Mouse (Mus musculus) stomach, embryonic 16.5 days (tissue): ENCODE results near the gene Sult1a1. TPM values are rescaled to one million over a fixed set of nuclear protein-coding genes. Genes with fewer than 3 reads are reported as not detected.

Source experiments
- ATAC-seq: fragments of 200-750 bp; cut with Nextera tagmentation; 2 replicates; pipeline ENCODE4 v1.8.0; 2017; ENCODE audit warnings: moderate number of reproducible peaks, moderate TSS enrichment; ENCODE audit not compliant: insufficient read depth, low FRiP score
- H3K27ac ChIP-seq: fragments of 300-500 bp; sonication (generic); 2 replicates; pipeline ENCODE4 v1.5.1; 2014; ENCODE audit warnings: low read length
- H3K27me3 ChIP-seq: fragments of 300-500 bp; sonication (generic); 2 replicates; pipeline ENCODE4 v1.6.1; 2014; ENCODE audit warnings: low read length, control low read depth, mixed read lengths; ENCODE audit not compliant: control insufficient read depth, insufficient read depth
- H3K36me3 ChIP-seq: fragments of 300-500 bp; sonication (generic); 2 replicates; pipeline ENCODE4 v1.6.1; 2014; ENCODE audit warnings: low read length; ENCODE audit not compliant: control insufficient read depth, insufficient read depth
- H3K4me1 ChIP-seq: fragments of 300-500 bp; sonication (generic); 2 replicates; pipeline ENCODE4 v1.6.1; 2014; ENCODE audit warnings: low read length, control low read depth, mixed read lengths; ENCODE audit not compliant: control insufficient read depth, insufficient read depth
- H3K4me2 ChIP-seq: fragments of 300-500 bp; sonication (generic); 2 replicates; pipeline ENCODE4 v1.6.1; 2014; ENCODE audit warnings: low read depth, low read length, mixed read lengths
- H3K4me3 ChIP-seq: fragments of 300-500 bp; sonication (generic); replicated peaks from 2 replicates; pipeline ENCODE4 v1.5.1; 2014; ENCODE audit warnings: mild to moderate bottlenecking, low read length
- H3K9ac ChIP-seq: fragments of 300-500 bp; sonication (generic); 2 replicates; pipeline ENCODE4 v1.6.1; 2014; ENCODE audit warnings: low read length
- H3K9me3 ChIP-seq: fragments of 300-500 bp; sonication (generic); replicated peaks from 2 replicates; pipeline ENCODE4 v1.6.1; 2016; ENCODE audit warnings: low read length, control low read depth; ENCODE audit not compliant: control insufficient read depth
- WGBS: fragments of 180-500 bp; shearing (Covaris S2); extraction: QIAGEN DNeasy Blood & Tissue Kit; methylation state at CpG from one replicate; pipeline ENCODE4 v1.1.7; 2014; 5-methylcytosine and 5-hydroxymethylcytosine counted together
- polyA plus RNA-seq: library from polyadenylated mRNA; unstranded; fragments of >200 nt; fragmentation: Nextera tagmentation; extraction: Ambion mirVana; gene quantifications from 2 replicates; pipeline ENCODE4 v1.2.1, GENCODE M21; 2015

Sult1a1 gene
- polyA plus RNA-seq, 1 experiment from 2014 or later: 11.9 TPM

DNA sequence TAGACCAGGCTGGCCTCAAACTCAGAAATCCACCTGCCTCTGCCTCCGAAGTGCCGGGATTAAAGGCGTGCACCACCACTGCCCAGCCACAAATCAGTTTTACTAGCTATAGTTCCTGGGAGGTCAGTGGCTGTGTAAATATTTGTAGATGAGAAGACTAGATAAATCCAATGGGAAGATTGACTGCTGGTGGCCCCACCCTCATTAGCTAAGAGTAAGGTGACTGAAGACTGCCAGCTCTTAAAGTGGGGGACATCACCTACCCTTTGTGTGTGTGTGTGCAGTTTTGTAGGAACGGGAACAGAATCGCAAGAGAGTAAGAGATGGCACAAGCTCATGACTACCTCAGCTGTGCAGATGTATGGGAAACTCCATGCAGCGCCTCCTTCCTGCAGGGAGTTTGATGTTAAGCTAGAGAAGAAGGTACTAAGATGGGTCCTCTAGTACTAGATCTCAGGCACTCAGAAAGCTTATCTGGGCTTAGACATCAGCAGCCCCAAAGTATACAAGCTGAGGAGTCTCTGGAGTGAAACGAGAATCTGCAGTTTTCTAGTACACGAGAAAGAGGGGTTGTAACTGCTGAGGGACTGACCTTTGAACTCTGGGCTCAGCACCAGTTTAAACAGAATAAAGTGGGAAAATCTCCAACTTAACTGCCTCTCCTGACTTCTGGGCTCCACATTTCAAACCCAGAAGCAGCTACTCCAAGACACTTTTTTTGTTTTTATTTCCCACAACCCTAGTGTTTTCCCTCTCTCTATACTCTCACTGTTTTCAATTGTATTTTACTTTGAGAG lies 2.5 kb upstream of the Sult1a1 start:
- no peaks in the 10 kb centered on the region for H3K36me3 ChIP-seq
- no peak for ATAC-seq
- no peaks in the 10 kb centered on the region for H3K9me3 ChIP-seq
- no peak overlapping the region for H3K4me2 ChIP-seq
- H3K27ac ChIP-seq: no peak overlapping the region
- no peak overlapping the region for H3K9ac ChIP-seq
- no peak overlapping the region for H3K4me3 ChIP-seq
- WGBS: 50% methylated on average over 8 of the region's 8 CpGs
- H3K4me1 ChIP-seq: peaks cover 6% of the 10 kb centered on the region; the same call in 1 of the 2 replicates
- H3K27me3 ChIP-seq: no peaks in the 10 kb centered on the region

GRCm38 (mm10) chr7:126676631-126677220 lies 494 bp upstream of the Sult1a1 start:
- H3K27ac ChIP-seq: no peak overlapping the region
- WGBS: 72% methylated on average over 4 of the region's 4 CpGs
- no peak for ATAC-seq

GRCm38 (mm10) chr7:126675104-126675503 lies 1.1 kb downstream of the Sult1a1 start:
- no peak overlapping the region for H3K4me3 ChIP-seq
- 95% methylated on average over 8 of the region's 8 CpGs for WGBS
- peaks cover 6% of the 10 kb centered on the region; the same call in 1 of the 2 replicates for H3K4me1 ChIP-seq
- no peaks in the 10 kb centered on the region for H3K27me3 ChIP-seq
- no peak overlapping the region for H3K4me2 ChIP-seq
- H3K36me3 ChIP-seq: no peaks in the 10 kb centered on the region
- H3K27ac ChIP-seq: no peak overlapping the region
- ATAC-seq: no peak
- H3K9me3 ChIP-seq: no peaks in the 10 kb centered on the region
- no peak overlapping the region for H3K9ac ChIP-seq

More at GRCm38 (mm10) chr7:126676631-126677220, 494 bp upstream of the Sult1a1 start:
- Histone ChIP-seq H3K36me3 (no peaks in the 10 kb centered on the region), H3K9me3 (no peaks in the 10 kb centered on the region), H3K9ac (no peak overlapping the region), H3K4me3 (no peak overlapping the region), H3K27me3 (no peaks in the 10 kb centered on the region), H3K4me2 (no peak overlapping the region), H3K4me1 (peaks cover 6% of the 10 kb centered on the region; the same call in 1 of the 2 replicates)

- H3K27ac ChIP-seq: no peak overlapping the region
- no peaks in the 10 kb centered on the region for H3K9me3 ChIP-seq
- WGBS: 95% methylated on average over 9 of the region's 9 CpGs
- H3K36me3 ChIP-seq: no peaks in the 10 kb centered on the region
- no peak overlapping the region for H3K4me3 ChIP-seq
- no peak overlapping the region for H3K9ac ChIP-seq
- H3K4me2 ChIP-seq: no peak overlapping the region
- no peak for ATAC-seq
- no peaks in the 10 kb centered on the region for H3K27me3 ChIP-seq
- peaks cover 6% of the 10 kb centered on the region; the same call in 1 of the 2 replicates for H3K4me1 ChIP-seq
Observed at GRCm38 (mm10) chr7:126672111-126672510, 4.1 kb downstream of the Sult1a1 start.

DNA sequence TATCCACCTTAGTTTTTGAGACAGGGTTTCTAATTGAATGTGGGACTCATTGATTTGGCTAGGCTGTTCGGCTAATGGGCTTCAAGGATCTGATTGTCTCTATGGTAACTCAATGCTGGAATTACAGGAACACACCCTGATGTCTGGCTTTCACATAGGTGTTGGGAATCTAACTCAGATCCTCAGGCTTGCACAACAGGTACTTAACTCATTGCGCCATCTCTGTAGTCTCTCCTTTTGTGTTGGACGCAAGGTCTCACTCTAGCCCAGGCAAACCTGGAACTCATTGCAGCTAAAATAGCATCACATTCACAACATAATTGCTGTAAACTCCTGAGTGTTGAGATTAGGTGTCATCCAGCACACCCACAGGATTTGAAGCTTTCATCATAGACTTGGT lies 6.1 kb downstream of the Sult1a1 start:
- Histone ChIP-seq H3K4me2 (no peak overlapping the region), H3K27ac (no peak overlapping the region), H3K4me1 (no peaks in the 10 kb centered on the region), H3K9ac (no peak overlapping the region), H3K9me3 (no peaks in the 10 kb centered on the region), H3K27me3 (no peaks in the 10 kb centered on the region), H3K36me3 (no peaks in the 10 kb centered on the region), H3K4me3 (no peak overlapping the region)
- whole genome bisulfite sequencing: 80% methylated on average over 3 of the region's 3 CpGs
- ATAC-seq: no peak

DNA sequence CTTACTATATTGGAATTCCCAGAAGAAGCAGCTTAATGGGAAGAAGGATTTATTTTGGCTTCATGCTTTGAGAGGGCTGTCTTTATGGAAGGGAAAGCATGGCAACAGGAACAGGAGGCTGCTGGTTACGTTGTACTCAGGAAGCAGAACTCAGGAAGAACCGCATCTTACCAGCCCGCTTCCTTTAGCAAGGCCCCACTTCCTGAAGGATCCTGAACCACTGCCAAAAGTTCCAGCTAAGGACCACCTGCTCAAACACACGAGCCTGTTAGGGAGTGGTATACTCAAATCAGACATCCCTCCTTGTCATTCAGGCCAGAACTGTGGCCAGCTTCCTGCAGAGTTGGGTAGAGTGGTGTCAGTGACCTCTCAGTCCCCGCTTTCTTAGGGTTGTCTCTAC lies 7.8 kb downstream of the Sult1a1 start:
- peak overlapping the region; percentile 62 for H3K27ac ChIP-seq
- no peak overlapping the region for H3K4me2 ChIP-seq
- H3K27me3 ChIP-seq: no peaks in the 10 kb centered on the region
- no peak for ATAC-seq
- no peak overlapping the region for H3K9ac ChIP-seq
- H3K36me3 ChIP-seq: no peaks in the 10 kb centered on the region
- H3K4me1 ChIP-seq: no peaks in the 10 kb centered on the region
- no peak overlapping the region for H3K4me3 ChIP-seq
- H3K9me3 ChIP-seq: no peaks in the 10 kb centered on the region
- WGBS: 65% methylated on average over 5 of the region's 5 CpGs

DNA sequence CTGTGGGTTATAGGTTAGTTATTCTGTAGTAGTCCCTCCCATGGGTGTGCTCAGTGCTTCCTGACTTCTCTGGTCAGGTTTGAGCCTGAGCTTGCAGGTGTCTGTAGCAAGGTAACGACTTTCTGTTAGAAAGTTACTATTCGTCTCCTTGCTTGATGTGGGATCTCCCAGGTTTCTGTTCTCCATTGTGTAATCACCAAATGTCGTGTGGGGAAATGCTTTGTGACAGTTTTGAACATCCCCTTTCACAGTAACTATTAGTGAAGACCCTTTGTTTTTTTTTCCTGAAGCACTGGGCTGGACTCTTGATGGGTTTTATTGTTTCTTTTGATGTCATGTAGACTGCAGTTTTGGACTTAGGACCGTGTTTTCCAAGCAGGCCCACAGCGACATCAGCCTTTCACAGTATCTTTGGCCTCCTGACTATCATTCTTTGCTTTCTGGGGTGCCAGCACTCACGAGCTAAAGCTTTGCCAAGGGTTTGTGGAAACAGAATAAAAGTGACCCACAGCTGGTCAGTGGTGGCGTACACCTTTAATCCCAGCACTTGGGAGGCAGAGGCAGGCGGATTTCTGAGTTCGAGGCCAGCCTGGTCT lies 8.6 kb downstream of the Sult1a1 start:
- Histone ChIP-seq H3K27ac (peak overlapping the region; percentile 62), H3K27me3 (no peaks in the 10 kb centered on the region), H3K9ac (no peak overlapping the region), H3K4me2 (no peak overlapping the region), H3K9me3 (no peaks in the 10 kb centered on the region), H3K36me3 (no peaks in the 10 kb centered on the region), H3K4me1 (no peaks in the 10 kb centered on the region), H3K4me3 (no peak overlapping the region)
- WGBS: 83% methylated on average over 9 of the region's 9 CpGs
- no peak for ATAC-seq

DNA sequence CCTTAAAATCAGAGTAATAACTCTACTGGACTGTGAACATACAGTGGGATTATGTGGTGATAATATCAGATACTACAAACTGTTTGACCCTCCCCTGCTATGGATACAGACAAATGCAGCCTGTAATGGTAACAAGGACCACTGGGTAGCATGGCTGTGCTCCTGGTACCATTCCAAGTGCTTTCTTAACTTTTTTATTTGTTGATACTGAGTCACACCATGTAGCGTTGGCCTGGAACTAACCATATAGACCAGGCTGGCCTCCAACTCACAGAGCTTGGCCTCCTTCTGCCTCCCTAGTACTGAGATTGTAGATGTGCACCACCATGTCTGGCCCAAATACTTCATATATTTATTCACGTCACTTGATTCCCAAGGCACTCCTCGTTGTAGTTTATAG lies 11.0 kb downstream of the Sult1a1 start:
- H3K9ac ChIP-seq: no peak overlapping the region
- ATAC-seq: no peak
- H3K27me3 ChIP-seq: no peaks in the 10 kb centered on the region
- 98% methylated on average over 3 of the region's 3 CpGs for WGBS
- no peaks in the 10 kb centered on the region for H3K4me1 ChIP-seq
- H3K4me2 ChIP-seq: no peak overlapping the region
- H3K9me3 ChIP-seq: no peaks in the 10 kb centered on the region
- no peak overlapping the region for H3K4me3 ChIP-seq
- no peak overlapping the region for H3K27ac ChIP-seq
- H3K36me3 ChIP-seq: no peaks in the 10 kb centered on the region

GRCm38 (mm10) chr7:126663646-126664045 lies 12.6 kb downstream of the Sult1a1 start:
- ATAC-seq: peak; percentile 47; the same call in 1 of the 2 replicates
- H3K4me3 ChIP-seq: no peak overlapping the region
- no peaks in the 10 kb centered on the region for H3K36me3 ChIP-seq
- no peak overlapping the region for H3K4me2 ChIP-seq
- H3K27ac ChIP-seq: no peak overlapping the region
- no peak overlapping the region for H3K9ac ChIP-seq
- no peaks in the 10 kb centered on the region for H3K4me1 ChIP-seq
- 51% methylated on average over 8 of the region's 8 CpGs for WGBS
- H3K27me3 ChIP-seq: no peaks in the 10 kb centered on the region
- no peaks in the 10 kb centered on the region for H3K9me3 ChIP-seq
